Mouse (Mus musculus) left cerebral cortex, adult 8-10 months (tissue): ENCODE data around the gene Cdca4. TPM values are rescaled to one million over a fixed set of nuclear protein-coding genes. Genes with fewer than 3 reads are reported as not detected.
"Not testable (repeated sequence)": the region's sequence is repeated elsewhere in the genome, so short reads cannot be mapped to it uniquely, and the experiment has no call there.

Experiments used
- DNase-seq, 2 experiments: peaks; one replicate each; pipeline ENCODE4 v3.0.0; 2022; ENCODE audit warnings: low spot score in 2 of 2
- total RNA-seq, 4 experiments: library from RNA; stranded (reverse); gene quantifications; 2 replicates each; pipeline ENCODE4 v1.2.4; 2022

The Cdca4 gene
- total RNA-seq, 4 experiments from 2014 or later: 9.5 to 12.3 (median 10.2) TPM

DNA sequence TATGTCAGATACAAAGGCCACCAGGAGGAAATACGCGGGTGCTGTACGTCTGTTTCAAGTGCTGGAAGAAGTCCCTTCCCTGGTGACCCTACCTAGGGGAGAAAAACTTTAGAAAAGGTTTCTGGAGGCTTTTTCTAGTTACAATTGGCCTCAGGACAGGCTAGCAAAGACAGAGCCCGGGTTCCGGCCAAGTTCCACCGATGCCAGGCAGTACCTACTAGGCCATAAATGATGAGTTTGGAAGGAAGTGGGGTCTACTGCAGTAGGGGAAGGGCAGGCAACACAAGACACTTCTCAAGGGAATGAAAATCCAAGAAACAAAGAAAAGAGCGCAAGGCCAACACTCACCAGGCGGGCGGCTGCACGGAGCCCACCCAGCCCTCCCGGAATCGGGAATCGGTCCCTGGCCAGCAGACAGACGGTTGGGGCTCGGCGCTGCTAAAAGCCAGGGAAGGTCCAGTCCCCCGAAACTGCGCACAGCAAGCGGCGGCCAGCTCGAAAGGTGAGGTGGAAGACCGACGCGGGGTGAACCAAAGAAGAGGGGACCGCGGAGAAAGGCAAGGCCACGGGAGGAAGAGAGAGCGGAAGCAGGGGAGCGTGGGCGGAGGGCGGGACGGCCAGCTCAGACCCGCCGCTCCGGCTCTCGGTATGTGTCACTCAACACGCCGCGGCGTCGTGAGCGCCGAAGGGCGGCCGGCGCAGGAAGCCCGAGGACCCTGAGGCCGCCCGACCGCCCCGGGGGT, 551 bp downstream of the Cdca4 start:
- DNase-seq: peak in 1 of 2 experiments; percentile 75

DNA sequence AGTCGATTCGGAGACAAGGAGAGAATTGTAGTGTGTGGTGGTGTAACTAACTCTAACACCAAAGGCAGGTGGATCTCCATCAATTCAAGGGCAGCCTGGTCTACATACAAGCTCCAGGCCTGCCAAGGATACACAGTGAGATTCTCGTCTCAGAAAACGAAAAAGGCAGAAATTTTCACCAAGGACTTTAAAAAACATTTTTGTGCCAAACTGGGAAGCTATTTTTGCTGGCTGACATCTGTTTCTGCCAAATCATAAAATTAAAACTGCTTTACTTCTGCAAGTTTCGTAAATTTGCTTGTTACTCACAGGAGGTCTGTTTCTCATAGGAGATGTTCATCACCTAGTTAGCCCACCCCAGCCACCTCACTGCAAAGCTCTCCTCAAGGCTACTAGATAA, 3.3 kb downstream of the Cdca4 start:
- DNase-seq: no peak

- DNase-seq: no peak
These were observed 6.0 kb downstream of the Cdca4 start for GRCm38 (mm10) chr12:112823221-112823620.

DNA sequence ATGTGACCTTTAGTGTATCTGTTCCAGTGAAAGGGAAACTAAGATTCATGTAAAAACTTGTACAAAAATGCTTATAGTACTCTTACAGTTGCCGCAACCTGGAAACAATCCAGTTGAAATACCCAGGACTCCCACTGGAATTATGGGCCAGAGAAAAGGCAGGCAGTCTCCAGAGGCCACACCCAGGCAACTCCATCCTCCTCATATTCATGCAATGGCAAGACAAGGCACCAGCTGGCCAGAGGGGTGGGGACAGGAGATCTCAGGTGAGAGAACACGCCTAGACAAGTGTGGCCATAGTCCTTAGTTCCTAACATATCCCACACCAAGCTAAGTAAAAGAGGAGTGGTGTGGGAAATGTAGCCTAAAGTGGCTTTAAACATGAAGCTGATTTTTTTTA, 6.5 kb downstream of the Cdca4 start:
- no peak for DNase-seq

DNA sequence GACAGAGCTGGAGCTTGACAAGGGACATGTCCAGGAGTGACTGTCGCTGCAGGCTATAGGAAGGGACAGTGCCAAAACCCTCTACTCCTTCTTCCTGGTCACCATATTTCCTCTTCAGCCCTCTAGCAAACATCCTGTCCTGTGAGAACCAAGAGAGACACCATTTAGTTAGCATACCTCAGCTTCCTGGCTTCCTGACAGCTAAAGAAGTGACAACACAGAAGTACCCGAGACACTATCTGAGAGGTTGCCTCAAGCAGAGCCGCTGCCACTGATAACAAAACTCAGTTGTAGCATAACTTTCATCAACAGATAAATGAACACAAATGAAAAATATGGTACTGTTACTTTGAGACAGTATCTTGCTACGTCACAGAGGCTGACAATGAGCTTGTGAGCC, 7.2 kb downstream of the Cdca4 start:
- no peak for DNase-seq

DNA sequence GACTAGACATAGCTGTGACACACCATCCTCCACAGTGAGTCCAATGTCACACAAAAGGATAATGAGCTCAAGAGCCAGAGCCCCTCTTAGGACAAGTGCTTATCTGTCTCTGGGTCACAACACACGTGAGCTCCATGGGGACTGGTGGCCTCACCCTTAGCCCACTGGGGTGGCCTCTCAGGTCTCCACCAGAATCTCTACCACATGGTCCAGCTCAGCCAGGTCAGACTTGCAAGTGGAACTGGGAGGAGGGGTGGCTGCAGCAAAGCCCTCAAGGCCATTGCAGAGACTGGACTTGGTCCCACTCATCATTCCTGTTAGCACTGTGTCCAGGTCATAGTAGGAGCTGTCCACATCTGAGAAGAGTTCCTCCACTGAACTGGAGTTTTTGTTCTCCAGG, 8.0 kb downstream of the Cdca4 start:
- no peak for DNase-seq

- no peak for DNase-seq
These were observed 8.7 kb downstream of the Cdca4 start for GRCm38 (mm10) chr12:112820401-112820999.

GRCm38 (mm10) chr12:112819057-112819662, 10.1 kb downstream of the Cdca4 start:
- DNase-seq: no peak

DNA sequence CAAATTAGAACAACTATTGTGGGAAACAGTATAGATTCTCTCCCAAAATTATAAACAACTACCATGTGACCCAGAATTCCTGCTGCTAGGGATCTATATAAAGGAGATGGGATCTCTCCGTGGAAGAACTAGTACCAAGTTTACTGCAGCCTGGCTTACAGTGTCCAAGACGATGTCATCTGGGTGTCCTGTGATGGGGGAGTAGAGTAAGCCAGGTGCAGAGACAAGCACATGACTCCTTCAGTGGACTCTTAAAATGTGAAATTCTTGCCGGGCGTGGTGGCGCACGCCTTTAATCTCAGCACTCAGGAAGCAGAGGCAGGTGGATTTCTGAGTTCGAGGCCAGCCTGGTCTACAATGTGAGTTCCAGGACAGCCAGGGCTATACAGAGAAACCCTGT, 12.4 kb downstream of the Cdca4 start:
- not testable (repeated sequence) for DNase-seq

GRCm38 (mm10) chr12:112816294-112816693, 12.9 kb downstream of the Cdca4 start:
- DNase-seq: no peak

DNA sequence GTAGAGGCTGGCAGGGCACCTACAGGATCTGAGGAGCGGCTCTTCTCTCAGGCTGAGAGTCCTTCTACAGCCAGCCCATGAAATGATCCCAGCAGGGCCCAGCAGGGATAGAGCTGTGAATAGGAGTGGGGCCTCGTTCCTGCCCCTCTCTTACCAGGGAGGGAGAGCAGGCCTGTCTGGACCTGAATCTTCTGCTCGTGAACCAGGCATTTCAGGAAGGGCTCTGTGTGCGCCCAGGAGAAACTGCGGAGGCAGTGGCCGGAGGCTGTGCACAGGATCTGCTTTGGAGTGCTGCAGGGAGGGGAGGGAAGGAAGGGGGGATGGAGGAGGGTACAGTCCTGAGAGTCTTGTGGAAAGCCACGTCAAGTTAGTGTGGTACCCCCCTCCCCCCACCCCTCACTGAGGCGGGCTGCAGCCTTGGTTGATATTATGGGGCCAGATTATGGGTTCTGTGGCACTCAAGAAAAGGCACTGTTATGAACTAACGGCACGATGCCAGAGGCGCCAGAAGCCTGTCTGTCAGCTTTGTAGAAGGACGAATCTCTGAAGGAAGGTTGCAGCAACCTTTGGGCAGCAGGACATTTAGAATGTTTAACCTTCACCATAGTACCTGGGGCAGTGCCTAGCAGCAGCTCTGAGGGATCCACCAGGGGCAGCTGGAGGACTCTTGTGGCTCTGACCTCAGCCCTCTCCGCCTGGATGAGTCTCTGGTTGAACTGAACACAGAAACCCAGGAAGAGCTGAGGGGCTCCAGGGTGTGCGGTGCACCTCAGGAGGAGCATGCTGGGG, 14.3 kb downstream of the Cdca4 start:
- DNase-seq: no peak

- DNase-seq: no peak
These were observed 15.9 kb downstream of the Cdca4 start for GRCm38 (mm10) chr12:112813370-112813769.

DNA sequence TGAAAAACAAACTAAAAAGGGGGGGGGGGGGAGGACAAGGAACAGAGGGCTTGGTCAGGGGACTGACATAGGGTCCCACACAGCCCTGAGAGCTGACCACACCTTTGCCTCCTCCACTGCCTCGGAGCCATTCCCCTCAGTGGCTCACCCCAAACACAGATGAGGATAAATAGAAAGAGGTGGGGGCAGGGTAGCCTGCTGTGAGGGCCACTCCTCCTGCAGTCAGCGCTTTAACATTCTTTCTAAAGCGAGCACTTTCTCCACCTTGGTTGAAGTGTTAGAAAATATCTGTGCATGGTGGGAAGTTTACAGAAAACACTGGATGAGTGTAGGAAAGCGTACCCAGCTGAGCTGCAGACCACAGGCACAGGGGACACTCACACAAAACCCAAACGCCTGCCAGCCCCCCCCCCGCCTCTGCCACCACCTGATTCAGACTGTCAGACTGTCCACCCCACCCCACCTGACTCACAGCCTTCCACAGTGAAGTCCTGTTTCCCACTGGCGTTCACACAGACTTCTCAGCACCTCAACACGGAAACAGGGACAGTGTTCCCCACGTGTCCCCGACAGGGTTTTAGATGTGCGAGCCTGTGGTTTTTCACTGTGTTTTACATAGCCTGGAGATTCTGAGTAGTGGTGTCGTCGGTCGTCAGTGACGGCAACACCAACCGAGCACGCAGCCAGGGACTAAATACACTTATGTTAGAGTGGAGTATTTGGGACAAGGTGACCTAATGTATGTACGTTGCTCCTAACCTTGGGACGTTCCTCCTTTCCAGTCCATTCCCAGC, 18.9 kb downstream of the Cdca4 start:
- DNase-seq: no peak

- DNase-seq: no peak
These were observed 19.6 kb downstream of the Cdca4 start for GRCm38 (mm10) chr12:112809641-112810040.

- DNase-seq: peak; percentile 79 to 94
These were observed 20.4 kb downstream of the Cdca4 start, which contains the start of gene Clba1 for GRCm38 (mm10) chr12:112808587-112809364. Gene Clba1 (plus strand): TSS chr12:112808937.

- DNase-seq: no peak
These were observed 21.0 kb downstream of the Cdca4 start for GRCm38 (mm10) chr12:112808212-112808586.

DNA sequence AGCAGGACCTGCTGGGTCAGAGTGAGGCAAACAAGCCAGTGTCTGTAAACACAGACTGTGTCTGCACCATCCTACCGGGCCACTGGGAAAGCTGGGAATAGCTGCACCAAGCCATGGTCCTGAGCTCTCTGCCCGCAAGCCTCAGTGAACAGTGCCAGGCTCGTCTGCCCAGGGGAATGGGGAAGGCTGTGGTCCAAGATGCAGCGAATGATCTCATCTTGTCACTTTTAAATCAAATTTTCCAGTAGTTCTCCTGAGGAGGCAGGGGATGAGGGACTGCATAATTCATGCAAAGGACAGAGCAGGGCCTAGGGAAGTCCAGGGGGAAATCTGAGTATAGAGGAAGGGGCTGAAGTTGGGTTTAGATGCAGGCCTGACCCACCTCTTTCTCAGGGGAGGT, 21.4 kb downstream of the Cdca4 start:
- DNase-seq: no peak

DNA sequence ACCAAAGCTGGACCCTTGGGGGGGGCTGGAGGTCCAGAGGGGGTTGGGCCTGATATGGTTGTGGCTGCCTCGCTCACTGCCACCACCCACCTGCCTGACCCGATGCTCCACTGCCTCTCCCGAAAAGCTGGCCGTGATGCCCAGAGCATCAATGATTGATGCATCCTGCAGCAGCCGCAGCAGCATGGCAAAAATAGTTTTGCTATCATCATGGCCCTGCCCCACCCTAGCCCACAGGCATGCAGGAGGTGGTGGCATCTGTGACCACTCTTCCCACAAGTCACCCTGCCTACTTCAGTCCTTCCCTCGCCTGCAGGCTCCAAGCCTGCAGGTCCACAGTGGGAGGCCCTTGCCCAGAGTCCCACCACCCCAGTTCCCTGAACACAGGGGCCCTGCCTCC, 23.2 kb downstream of the Cdca4 start:
- DNase-seq: no peak

DNA sequence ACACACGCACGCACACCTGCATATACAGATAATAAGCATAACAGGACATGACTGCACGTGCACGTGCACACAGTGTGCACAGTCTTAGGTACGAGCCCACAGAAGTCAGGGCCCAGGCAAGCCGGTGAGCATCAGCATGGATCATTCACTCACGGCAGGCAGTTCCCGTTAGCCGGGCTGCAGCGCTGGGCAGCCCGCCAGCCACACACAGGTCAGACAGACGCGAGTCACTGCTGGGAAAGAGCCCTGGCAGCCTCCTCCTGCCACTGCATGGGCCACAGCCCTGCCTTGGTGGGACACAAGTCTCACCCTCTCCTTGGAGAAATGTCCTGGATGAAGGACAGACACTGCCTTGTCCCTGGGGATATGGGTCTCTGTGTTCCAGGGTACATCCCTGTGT, 25.2 kb downstream of the Cdca4 start:
- DNase-seq: no peak

GRCm38 (mm10) chr12:112802917-112803316, 26.3 kb downstream of the Cdca4 start:
- DNase-seq: no peak
